Mouse (Mus musculus): ENCODE results near the gene Tbcd. TPM values are rescaled to one million over a fixed set of nuclear protein-coding genes. Genes with fewer than 3 reads are reported as not detected.

Tbcd gene
- polyA plus RNA-seq, 1 experiment from 2014 or later, result 30.2 TPM

GRCm38 (mm10) chr11:121557946-121558345, 106.2 kb downstream of the Tbcd start:
- peaks cover 45% of the 10 kb centered on the region for H3K4me1 ChIP-seq
- H3K9ac ChIP-seq, result no peak overlapping the region
- H3K27me3 ChIP-seq (replicated peaks), result no peaks in the 10 kb centered on the region
- peaks cover 15% of the 10 kb centered on the region for H3K36me3 ChIP-seq
- 92% methylated on average over 1 of the region's 1 CpGs for WGBS (ENCODE audit: insufficient replicate concordance)
- H3K4me3 ChIP-seq, result no peak overlapping the region
- H3K9me3 ChIP-seq (replicated peaks), result no peaks in the 10 kb centered on the region
- H3K4me2 ChIP-seq, result no peak overlapping the region
- ATAC-seq, result no peak
- no peak overlapping the region for H3K27ac ChIP-seq

- Histone ChIP-seq H3K4me1 (peaks cover 40% of the 10 kb centered on the region), H3K36me3 (peaks cover 15% of the 10 kb centered on the region), H3K9me3 (replicated peaks) (no peaks in the 10 kb centered on the region), H3K4me2 (no peak overlapping the region), H3K4me3 (no peak overlapping the region), H3K27ac (peak overlapping the region; percentile 1; the same call in 1 of the 2 replicates), H3K9ac (no peak overlapping the region), H3K27me3 (replicated peaks) (no peaks in the 10 kb centered on the region)
- 63% methylated on average over 3 of the region's 3 CpGs for whole genome bisulfite sequencing (ENCODE audit: insufficient replicate concordance)
- no peak for ATAC-seq
Observed at GRCm38 (mm10) chr11:121558522-121558921, 106.8 kb downstream of the Tbcd start.

DNA sequence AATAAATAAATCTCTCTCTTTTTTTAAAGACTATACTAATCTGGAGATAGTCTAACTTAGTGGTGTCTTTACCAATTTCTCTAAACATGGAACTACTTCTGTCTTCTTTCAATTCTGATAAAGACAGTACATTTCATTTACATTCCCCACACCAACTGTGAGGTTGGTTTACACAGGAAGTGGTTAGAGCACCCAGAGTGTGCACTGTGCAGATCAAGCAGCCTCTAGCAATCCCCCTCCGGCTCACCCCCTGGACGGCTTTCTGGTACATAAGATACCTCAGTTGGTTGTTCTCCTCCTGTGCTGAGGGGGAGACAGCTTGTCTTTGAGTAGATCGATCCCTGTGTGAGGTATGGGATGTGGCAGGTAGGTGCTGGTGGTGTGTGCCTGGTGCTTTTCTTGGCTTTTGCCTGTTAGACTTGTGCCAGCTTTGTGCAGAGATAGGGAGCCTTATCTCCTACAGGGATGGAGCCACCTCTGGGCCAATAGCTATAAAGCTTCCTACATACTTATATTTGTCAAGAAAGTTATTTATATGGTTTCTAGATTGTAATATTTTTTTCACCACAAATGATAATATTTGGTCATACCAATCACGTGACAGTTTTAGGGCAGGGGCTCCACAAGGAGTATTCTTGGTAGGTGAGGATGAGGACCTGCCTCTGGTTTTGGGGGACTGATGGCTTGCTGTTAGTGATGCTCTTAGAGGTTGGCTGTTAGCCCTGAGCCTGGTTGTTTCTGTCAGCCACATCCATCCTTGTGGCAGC, 108.0 kb downstream of the Tbcd start:
- H3K36me3 ChIP-seq, result peaks cover 24% of the 10 kb centered on the region
- H3K4me2 ChIP-seq, result peak overlapping the region; percentile 31
- H3K9me3 ChIP-seq (replicated peaks), result no peaks in the 10 kb centered on the region
- H3K4me3 ChIP-seq, result no peak overlapping the region
- peak overlapping the region; percentile 47; the same call in 1 of the 2 replicates for H3K27ac ChIP-seq
- peaks cover 28% of the 10 kb centered on the region for H3K4me1 ChIP-seq
- WGBS (ENCODE audit: insufficient replicate concordance), result 22% methylated on average over 4 of the region's 4 CpGs
- no peak overlapping the region for H3K9ac ChIP-seq
- ATAC-seq, result peak; percentile 78
- no peaks in the 10 kb centered on the region for H3K27me3 ChIP-seq (replicated peaks)

DNA sequence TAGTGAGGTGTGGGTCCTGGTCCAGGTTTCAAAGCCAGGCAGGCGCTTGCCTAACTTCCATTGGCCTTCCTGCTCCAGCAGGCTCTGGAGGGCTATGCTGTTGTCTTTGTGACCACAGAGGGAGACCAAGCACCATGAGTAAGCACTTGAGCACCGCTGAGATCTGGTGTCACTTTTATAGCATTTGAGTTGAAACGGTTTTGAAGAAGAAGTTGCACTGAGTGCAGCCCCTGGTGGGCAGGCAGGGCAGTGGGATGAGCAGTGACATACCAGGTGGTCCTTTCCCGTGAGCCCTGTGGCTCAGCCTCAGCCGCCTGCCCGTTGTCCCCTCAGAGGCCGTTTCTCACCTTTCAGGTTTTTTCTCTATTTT, 108.5 kb downstream of the Tbcd start:
- peaks cover 29% of the 10 kb centered on the region for H3K36me3 ChIP-seq
- WGBS (ENCODE audit: insufficient replicate concordance), result 43% methylated on average over 7 of the region's 7 CpGs
- H3K4me1 ChIP-seq, result peaks cover 28% of the 10 kb centered on the region
- peak overlapping the region; percentile 47; the same call in 1 of the 2 replicates for H3K27ac ChIP-seq
- H3K4me2 ChIP-seq, result 0 out of 2 replicates have a peak overlapping the region, but pooled peaks have one; percentile 31
- no peak overlapping the region for H3K9ac ChIP-seq
- H3K9me3 ChIP-seq (replicated peaks), result no peaks in the 10 kb centered on the region
- no peaks in the 10 kb centered on the region for H3K27me3 ChIP-seq (replicated peaks)
- 0 out of 2 replicates have a peak, but pooled peaks have one; percentile 25 for ATAC-seq
- H3K4me3 ChIP-seq, result no peak overlapping the region

GRCm38 (mm10) chr11:121563312-121563711, 111.6 kb downstream of the Tbcd start:
- H3K4me1 ChIP-seq, result peaks cover 22% of the 10 kb centered on the region
- peaks cover 16% of the 10 kb centered on the region for H3K36me3 ChIP-seq
- H3K27me3 ChIP-seq (replicated peaks), result no peaks in the 10 kb centered on the region
- no peaks in the 10 kb centered on the region for H3K9me3 ChIP-seq (replicated peaks)
- no peak for ATAC-seq
- no peak overlapping the region for H3K27ac ChIP-seq
- no peak overlapping the region for H3K4me3 ChIP-seq
- 83% methylated on average over 5 of the region's 5 CpGs for WGBS (ENCODE audit: insufficient replicate concordance)
- no peak overlapping the region for H3K9ac ChIP-seq
- H3K4me2 ChIP-seq, result no peak overlapping the region

GRCm38 (mm10) chr11:121564265-121564664, 112.5 kb downstream of the Tbcd start:
- no peak overlapping the region for H3K27ac ChIP-seq
- no peaks in the 10 kb centered on the region for H3K27me3 ChIP-seq (replicated peaks)
- peaks cover 12% of the 10 kb centered on the region for H3K4me1 ChIP-seq
- H3K9me3 ChIP-seq (replicated peaks), result no peaks in the 10 kb centered on the region
- no peak overlapping the region for H3K9ac ChIP-seq
- no peak overlapping the region for H3K4me3 ChIP-seq
- ATAC-seq, result no peak
- WGBS (ENCODE audit: insufficient replicate concordance), result 88% methylated on average over 4 of the region's 4 CpGs
- H3K4me2 ChIP-seq, result no peak overlapping the region
- H3K36me3 ChIP-seq, result peaks cover 16% of the 10 kb centered on the region

DNA sequence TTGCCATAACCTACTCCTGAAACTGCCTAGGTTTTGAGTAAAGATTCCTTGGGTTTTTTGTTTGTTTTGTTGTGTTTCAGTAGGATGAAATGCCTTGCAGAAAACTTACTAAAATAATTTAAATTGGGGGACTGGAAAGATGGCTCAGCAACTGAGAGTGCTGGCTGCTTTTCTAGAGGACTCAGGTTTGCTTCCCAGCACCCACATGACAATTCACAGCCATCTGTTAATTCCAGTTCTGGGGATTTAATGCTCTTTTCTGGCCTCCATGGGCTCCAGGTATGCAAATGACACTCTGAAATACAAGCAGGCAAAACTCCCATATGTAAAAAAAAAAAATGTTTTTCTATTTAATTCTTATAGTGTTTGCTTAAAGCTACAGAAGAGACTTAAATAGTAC, 130.1 kb downstream of the Tbcd start:
- no peak for ATAC-seq
- Histone ChIP-seq H3K4me3 (no peak overlapping the region), H3K9me3 (replicated peaks) (no peaks in the 10 kb centered on the region)

DNA sequence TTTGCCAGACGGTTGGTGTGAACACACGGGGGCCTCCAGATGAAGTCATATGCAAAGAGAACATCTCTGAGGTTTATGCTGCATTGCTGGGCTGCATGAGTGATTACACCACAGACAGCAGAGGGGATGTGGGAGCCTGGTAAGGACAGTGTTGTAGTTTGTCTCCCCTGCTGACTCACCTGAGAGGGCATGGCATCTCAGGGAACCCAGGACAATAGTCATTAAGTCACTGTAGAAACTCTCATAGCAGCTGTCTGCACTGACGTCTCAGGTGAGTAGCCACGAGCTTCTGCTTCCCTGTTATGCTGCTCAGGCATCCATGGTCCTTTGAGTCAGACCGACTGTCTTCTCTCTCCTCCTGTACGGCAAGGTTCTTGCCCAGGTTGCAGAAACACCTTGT, 145.5 kb downstream of the Tbcd start:
- no peak overlapping the region for H3K4me2 ChIP-seq
- no peak for ATAC-seq
- peaks cover 77% of the 10 kb centered on the region for H3K36me3 ChIP-seq
- no peak overlapping the region for H3K27ac ChIP-seq
- no peaks in the 10 kb centered on the region for H3K9me3 ChIP-seq (replicated peaks)
- no peak overlapping the region for H3K9ac ChIP-seq
- 84% methylated on average over 6 of the region's 6 CpGs for WGBS (ENCODE audit: insufficient replicate concordance)
- H3K4me3 ChIP-seq, result no peak overlapping the region
- H3K4me1 ChIP-seq, result no peaks in the 10 kb centered on the region
- H3K27me3 ChIP-seq (replicated peaks), result no peaks in the 10 kb centered on the region

More for the DNA sequence above, 130.1 kb downstream of the Tbcd start:
- H3K27me3 ChIP-seq (replicated peaks), result no peaks in the 10 kb centered on the region
- H3K9ac ChIP-seq, result no peak overlapping the region
- H3K4me1 ChIP-seq, result no peaks in the 10 kb centered on the region
- H3K36me3 ChIP-seq, result peaks cover 47% of the 10 kb centered on the region
- no peak overlapping the region for H3K4me2 ChIP-seq
- H3K27ac ChIP-seq, result no peak overlapping the region

GRCm38 (mm10) chr11:121601422-121601821, 149.7 kb downstream of the Tbcd start:
- Histone ChIP-seq H3K4me2 (no peak overlapping the region), H3K36me3 (peaks cover 83% of the 10 kb centered on the region), H3K4me1 (no peaks in the 10 kb centered on the region), H3K27ac (no peak overlapping the region), H3K27me3 (replicated peaks) (no peaks in the 10 kb centered on the region), H3K9ac (no peak overlapping the region), H3K9me3 (replicated peaks) (no peaks in the 10 kb centered on the region), H3K4me3 (no peak overlapping the region)
- no peak for ATAC-seq
- WGBS (ENCODE audit: insufficient replicate concordance), result 78% methylated on average over 3 of the region's 3 CpGs

- H3K27me3 ChIP-seq (replicated peaks), result no peaks in the 10 kb centered on the region
- H3K4me1 ChIP-seq, result no peaks in the 10 kb centered on the region
- H3K4me2 ChIP-seq, result no peak overlapping the region
- no peaks in the 10 kb centered on the region for H3K9me3 ChIP-seq (replicated peaks)
- peaks cover 88% of the 10 kb centered on the region for H3K36me3 ChIP-seq
- no peak overlapping the region for H3K4me3 ChIP-seq
- WGBS (ENCODE audit: insufficient replicate concordance), result 68% methylated on average over 6 of the region's 6 CpGs
- H3K9ac ChIP-seq, result no peak overlapping the region
- no peak for ATAC-seq
- no peak overlapping the region for H3K27ac ChIP-seq
Observed at GRCm38 (mm10) chr11:121605604-121606003, 153.9 kb downstream of the Tbcd start.

DNA sequence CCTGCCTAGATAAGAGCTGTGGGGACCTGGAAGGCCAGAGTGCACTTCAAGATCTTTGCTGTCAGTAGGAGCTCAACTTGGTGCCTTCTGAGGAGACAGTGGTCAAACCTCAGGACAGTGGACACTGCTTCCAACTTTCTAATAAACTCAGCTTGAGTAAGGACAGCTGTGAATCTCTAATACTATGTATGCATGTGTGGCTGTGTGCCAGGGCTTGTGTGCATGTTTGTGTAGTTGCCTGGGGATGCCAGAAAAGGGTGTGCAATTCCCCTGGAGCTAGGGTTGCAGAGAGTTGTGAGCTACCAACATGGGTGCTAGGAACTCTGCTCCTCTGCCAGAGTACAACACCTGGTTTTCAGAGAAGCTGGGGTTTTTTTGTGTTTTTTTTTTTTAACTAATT, 159.2 kb downstream of the Tbcd start:
- Histone ChIP-seq H3K4me3 (no peak overlapping the region), H3K9me3 (replicated peaks) (no peaks in the 10 kb centered on the region), H3K36me3 (peaks cover 71% of the 10 kb centered on the region), H3K9ac (no peak overlapping the region), H3K4me1 (no peaks in the 10 kb centered on the region), H3K4me2 (no peak overlapping the region), H3K27me3 (replicated peaks) (no peaks in the 10 kb centered on the region), H3K27ac (no peak overlapping the region)
- ATAC-seq, result no peak

DNA sequence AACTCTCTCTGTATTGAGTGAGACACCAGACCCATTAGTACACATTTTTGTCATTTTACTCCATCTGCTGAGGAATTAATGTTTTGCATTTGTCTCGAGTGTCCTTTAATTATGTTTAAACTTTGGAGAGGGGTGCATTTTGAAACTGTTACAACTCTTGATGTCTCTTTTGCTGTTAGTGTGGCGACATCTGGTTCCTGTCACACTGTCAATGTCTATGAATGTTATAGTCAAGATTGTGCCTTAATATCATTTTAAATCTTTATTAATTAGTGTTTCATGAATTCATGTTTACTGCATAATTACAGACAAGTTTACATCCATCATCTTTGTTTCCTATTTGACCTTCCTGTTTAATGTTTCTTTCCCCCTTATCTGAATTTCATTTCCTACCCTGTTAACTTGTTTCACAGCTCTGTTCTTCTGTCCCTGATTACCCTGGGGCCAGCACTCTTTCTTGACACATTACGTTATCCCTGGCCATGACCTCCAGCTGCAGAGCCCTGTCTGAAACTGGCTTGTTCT, 164.3 kb downstream of the Tbcd start:
- peaks cover 76% of the 10 kb centered on the region for H3K36me3 ChIP-seq
- no peak overlapping the region for H3K4me2 ChIP-seq
- no peaks in the 10 kb centered on the region for H3K4me1 ChIP-seq
- H3K27ac ChIP-seq, result no peak overlapping the region
- WGBS (ENCODE audit: insufficient replicate concordance), result 67% methylated on average over 3 of the region's 3 CpGs
- H3K27me3 ChIP-seq (replicated peaks), result no peaks in the 10 kb centered on the region
- no peak overlapping the region for H3K9ac ChIP-seq
- no peaks in the 10 kb centered on the region for H3K9me3 ChIP-seq (replicated peaks)
- no peak overlapping the region for H3K4me3 ChIP-seq
- ATAC-seq, result no peak

- Histone ChIP-seq H3K36me3 (peaks cover 72% of the 10 kb centered on the region), H3K27ac (no peak overlapping the region)
Observed at GRCm38 (mm10) chr11:121616501-121616900, 164.8 kb downstream of the Tbcd start.

More at GRCm38 (mm10) chr11:121616501-121616900, 164.8 kb downstream of the Tbcd start:
- H3K4me3 ChIP-seq, result no peak overlapping the region
- no peaks in the 10 kb centered on the region for H3K9me3 ChIP-seq (replicated peaks)
- H3K4me2 ChIP-seq, result no peak overlapping the region
- H3K9ac ChIP-seq, result no peak overlapping the region
- no peaks in the 10 kb centered on the region for H3K4me1 ChIP-seq
- no peak for ATAC-seq
- no peaks in the 10 kb centered on the region for H3K27me3 ChIP-seq (replicated peaks)

Measured in liver, embryonic 12.5 days (tissue).